Mouse (Mus musculus) midbrain, embryonic 16.5 days (tissue): ENCODE data around the gene Slc22a7. TPM values are rescaled to one million over a fixed set of nuclear protein-coding genes. Genes with fewer than 3 reads are reported as not detected.
A peak's percentile ranks its signal among the peaks of the same experiment; 100 is the strongest.

Source experiments
- ATAC-seq: fragments of 200-750 bp; cut with Nextera tagmentation; 2 replicates; pipeline ENCODE4 v1.8.0; 2017; ENCODE audit warnings: moderate TSS enrichment
- H3K27ac ChIP-seq: fragments of 300-500 bp; sonication (generic); 2 replicates; pipeline ENCODE4 v1.5.1; 2014; ENCODE audit warnings: mild to moderate bottlenecking, low read length, mixed read lengths
- H3K27me3 ChIP-seq: fragments of 300-500 bp; sonication (generic); 2 replicates; pipeline ENCODE4 v1.6.1; 2014; ENCODE audit warnings: low read depth, low read length, mixed read lengths; ENCODE audit not compliant: control insufficient read depth, insufficient read depth
- H3K36me3 ChIP-seq: fragments of 300-500 bp; sonication (generic); 2 replicates; pipeline ENCODE4 v1.6.1; 2014; ENCODE audit warnings: mild to moderate bottlenecking, low read length, moderate library complexity, mixed read lengths; ENCODE audit not compliant: control insufficient read depth, insufficient read depth
- H3K4me1 ChIP-seq: fragments of 300-500 bp; sonication (generic); 2 replicates; pipeline ENCODE4 v1.6.1; 2014; ENCODE audit warnings: mild to moderate bottlenecking, low read length, mixed read lengths; ENCODE audit not compliant: control insufficient read depth, insufficient read depth
- H3K4me2 ChIP-seq: fragments of 300-500 bp; sonication (generic); 2 replicates; pipeline ENCODE4 v1.6.1; 2014; ENCODE audit warnings: mild to moderate bottlenecking, low read length, mixed read lengths
- H3K4me3 ChIP-seq: fragments of 300-500 bp; sonication (generic); 2 replicates; pipeline ENCODE4 v1.5.1; 2014; ENCODE audit warnings: low read depth, mild to moderate bottlenecking, low read length, moderate library complexity, mixed read lengths
- H3K9ac ChIP-seq: fragments of 300-500 bp; sonication (generic); 2 replicates; pipeline ENCODE4 v1.6.1; 2014; ENCODE audit warnings: low read depth, low read length, mixed read lengths
- H3K9me3 ChIP-seq: fragments of 300-500 bp; sonication (generic); replicated peaks from 2 replicates; pipeline ENCODE4 v1.6.1; 2014; ENCODE audit warnings: mild to moderate bottlenecking, low read length, mixed read lengths; ENCODE audit not compliant: control insufficient read depth, poor library complexity, severe bottlenecking
- WGBS: fragments of 180-500 bp; shearing (Covaris S2); extraction: QIAGEN DNeasy Blood & Tissue Kit; methylation state at CpG from one replicate; pipeline ENCODE4 v1.1.7; 2014; 5-methylcytosine and 5-hydroxymethylcytosine counted together
- polyA plus RNA-seq: library from polyadenylated mRNA; unstranded; fragments of >200 nt; fragmentation: Nextera tagmentation; extraction: Ambion mirVana; gene quantifications from 2 replicates; pipeline ENCODE4 v1.2.1, GENCODE M21; 2015

Slc22a7 gene
- polyA plus RNA-seq: not detected in 2 replicates

- Histone ChIP-seq H3K36me3 (no peaks in the 10 kb centered on the region), H3K9me3 (no peaks in the 10 kb centered on the region), H3K27ac (no peak within 1 kb of the TSS), H3K4me3 (no peak within 1 kb of the TSS), H3K9ac (no peak within 1 kb of the TSS), H3K4me1 (no peaks in the 10 kb centered on the region), H3K4me2 (no peak within 1 kb of the TSS), H3K27me3 (peaks cover 2% of the 10 kb centered on the region; the same call in 1 of the 2 replicates)
- ATAC-seq: no peak
- 90% methylated on average over 4 of the region's 4 CpGs for WGBS
These were observed at the start of gene Slc22a7 for GRCm38 (mm10) chr17:46438298-46438873. Gene Slc22a7 (minus strand): TSS chr17:46438457.

GRCm38 (mm10) chr17:46487431-46487830 lies 49.2 kb upstream of the Slc22a7 start, which contains the start of gene Ttbk1:
Gene Ttbk1 (minus strand): TSS chr17:46487675.
- peak within 1 kb of the TSS; percentile 95 for H3K9ac ChIP-seq
- no peaks in the 10 kb centered on the region for H3K36me3 ChIP-seq
- H3K27me3 ChIP-seq: no peaks in the 10 kb centered on the region
- ATAC-seq: peak; percentile 79
- H3K4me2 ChIP-seq: peak within 1 kb of the TSS; percentile 86
- H3K4me1 ChIP-seq: peaks cover 43% of the 10 kb centered on the region
- peak within 1 kb of the TSS; percentile 85 for H3K4me3 ChIP-seq
- H3K27ac ChIP-seq: peak within 1 kb of the TSS; percentile 79
- WGBS: 0% methylated on average over 16 of the region's 49 CpGs
- no peaks in the 10 kb centered on the region for H3K9me3 ChIP-seq

- WGBS: 1% methylated on average over 16 of the region's 22 CpGs
- Histone ChIP-seq H3K27me3 (no peaks in the 10 kb centered on the region), H3K4me2 (peak overlapping the region; percentile 86), H3K9ac (peak overlapping the region; percentile 95), H3K4me1 (peaks cover 43% of the 10 kb centered on the region), H3K27ac (peak overlapping the region; percentile 79), H3K4me3 (peak overlapping the region; percentile 85), H3K36me3 (no peaks in the 10 kb centered on the region), H3K9me3 (no peaks in the 10 kb centered on the region)
- peak; percentile 41 for ATAC-seq
These were observed 48.7 kb upstream of the Slc22a7 start for GRCm38 (mm10) chr17:46486995-46487394.

- H3K9ac ChIP-seq: peak overlapping the region; percentile 68
- H3K4me1 ChIP-seq: peaks cover 43% of the 10 kb centered on the region
- peak overlapping the region; percentile 75 for H3K4me2 ChIP-seq
- WGBS: 14% methylated on average over 6 of the region's 6 CpGs
- no peaks in the 10 kb centered on the region for H3K9me3 ChIP-seq
- H3K27ac ChIP-seq: no peak overlapping the region
- H3K27me3 ChIP-seq: no peaks in the 10 kb centered on the region
- no peaks in the 10 kb centered on the region for H3K36me3 ChIP-seq
- peak overlapping the region; percentile 37 for H3K4me3 ChIP-seq
- ATAC-seq: no peak
These were observed 46.2 kb upstream of the Slc22a7 start for GRCm38 (mm10) chr17:46484461-46484875.

GRCm38 (mm10) chr17:46484021-46484431 lies 45.8 kb upstream of the Slc22a7 start:
- 1% methylated on average over 13 of the region's 13 CpGs for WGBS
- no peak overlapping the region for H3K27ac ChIP-seq
- peak overlapping the region; percentile 75 for H3K4me2 ChIP-seq
- peak overlapping the region; percentile 68 for H3K9ac ChIP-seq
- H3K27me3 ChIP-seq: no peaks in the 10 kb centered on the region
- ATAC-seq: 0 out of 2 replicates have a peak, but pooled peaks have one; percentile 1
- peaks cover 43% of the 10 kb centered on the region for H3K4me1 ChIP-seq
- H3K4me3 ChIP-seq: peak overlapping the region; percentile 37
- H3K36me3 ChIP-seq: no peaks in the 10 kb centered on the region
- no peaks in the 10 kb centered on the region for H3K9me3 ChIP-seq

GRCm38 (mm10) chr17:46483561-46484001 lies 45.3 kb upstream of the Slc22a7 start:
- peak overlapping the region; percentile 75 for H3K4me2 ChIP-seq
- H3K4me3 ChIP-seq: peak overlapping the region; percentile 37
- H3K9me3 ChIP-seq: no peaks in the 10 kb centered on the region
- WGBS: 2% methylated on average over 16 of the region's 16 CpGs
- H3K4me1 ChIP-seq: peaks cover 43% of the 10 kb centered on the region
- no peaks in the 10 kb centered on the region for H3K27me3 ChIP-seq
- peak overlapping the region; percentile 68 for H3K9ac ChIP-seq
- ATAC-seq: peak; percentile 38
- H3K36me3 ChIP-seq: peaks cover 2% of the 10 kb centered on the region; the same call in 1 of the 2 replicates
- no peak overlapping the region for H3K27ac ChIP-seq

- Histone ChIP-seq H3K9me3 (no peaks in the 10 kb centered on the region), H3K4me3 (no peak overlapping the region), H3K9ac (no peak overlapping the region), H3K4me2 (no peak overlapping the region), H3K27ac (no peak overlapping the region), H3K4me1 (no peaks in the 10 kb centered on the region), H3K36me3 (peaks cover 43% of the 10 kb centered on the region), H3K27me3 (no peaks in the 10 kb centered on the region)
- ATAC-seq: no peak
- WGBS: 83% methylated on average over 15 of the region's 15 CpGs
These were observed 39.0 kb upstream of the Slc22a7 start for GRCm38 (mm10) chr17:46477286-46477685.

- H3K27me3 ChIP-seq: no peaks in the 10 kb centered on the region
- H3K36me3 ChIP-seq: peaks cover 46% of the 10 kb centered on the region
These were observed 38.3 kb upstream of the Slc22a7 start for GRCm38 (mm10) chr17:46476601-46477000.

GRCm38 (mm10) chr17:46467830-46468229 lies 29.6 kb upstream of the Slc22a7 start:
- H3K27ac ChIP-seq: no peak overlapping the region
- no peak overlapping the region for H3K4me3 ChIP-seq
- H3K36me3 ChIP-seq: peaks cover 50% of the 10 kb centered on the region
- no peak overlapping the region for H3K4me2 ChIP-seq
- 73% methylated on average over 9 of the region's 9 CpGs for WGBS
- no peaks in the 10 kb centered on the region for H3K4me1 ChIP-seq
- ATAC-seq: no peak
- H3K27me3 ChIP-seq: no peaks in the 10 kb centered on the region
- H3K9ac ChIP-seq: no peak overlapping the region
- no peaks in the 10 kb centered on the region for H3K9me3 ChIP-seq

More at GRCm38 (mm10) chr17:46476601-46477000, 38.3 kb upstream of the Slc22a7 start:
- no peak overlapping the region for H3K27ac ChIP-seq
- 93% methylated on average over 8 of the region's 8 CpGs for WGBS
- no peak for ATAC-seq
- H3K9ac ChIP-seq: no peak overlapping the region
- H3K4me2 ChIP-seq: no peak overlapping the region
- H3K4me1 ChIP-seq: no peaks in the 10 kb centered on the region
- no peaks in the 10 kb centered on the region for H3K9me3 ChIP-seq
- H3K4me3 ChIP-seq: no peak overlapping the region
